9 mouse cellular contexts compared by ENCODE assay signal in the genomic region with DNA sequence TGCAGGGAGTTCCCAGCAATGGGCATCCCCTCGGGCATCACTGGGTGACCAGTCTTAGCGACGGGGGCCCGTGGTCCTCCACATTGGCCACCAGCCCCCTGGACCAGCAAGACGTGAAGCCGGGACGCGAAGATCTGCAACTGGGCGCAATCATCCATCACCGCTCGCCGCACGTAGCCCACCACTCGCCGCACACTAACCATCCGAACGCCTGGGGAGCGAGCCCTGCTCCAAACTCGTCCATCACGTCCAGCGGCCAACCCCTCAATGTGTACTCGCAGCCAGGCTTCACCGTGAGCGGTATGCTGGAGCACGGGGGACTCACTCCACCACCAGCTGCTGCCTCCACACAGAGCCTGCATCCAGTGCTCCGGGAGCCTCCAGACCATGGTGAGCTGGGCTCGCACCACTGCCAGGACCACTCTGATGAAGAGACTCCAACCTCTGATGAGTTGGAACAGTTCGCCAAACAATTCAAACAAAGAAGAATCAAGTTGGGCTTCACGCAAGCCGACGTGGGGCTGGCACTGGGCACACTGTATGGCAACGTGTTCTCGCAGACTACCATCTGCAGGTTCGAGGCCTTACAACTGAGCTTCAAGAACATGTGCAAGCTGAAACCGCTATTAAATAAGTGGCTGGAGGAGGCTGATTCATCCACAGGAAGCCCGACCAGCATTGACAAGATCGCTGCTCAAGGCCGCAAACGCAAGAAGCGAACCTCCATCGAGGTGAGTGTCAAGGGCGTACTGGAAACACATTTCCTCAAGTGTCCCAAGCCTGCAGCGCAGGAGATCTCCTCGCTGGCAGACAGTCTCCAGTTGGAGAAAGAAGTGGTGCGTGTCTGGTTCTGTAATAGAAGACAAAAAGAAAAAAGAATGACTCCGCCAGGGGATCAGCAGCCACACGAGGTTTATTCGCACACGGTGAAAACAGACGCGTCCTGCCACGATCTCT. TPM values are rescaled to one million over a fixed set of nuclear protein-coding genes. Genes with fewer than 3 reads are reported as not detected.
A peak's percentile ranks its signal among the peaks of the same experiment; 100 is the strongest.
DNase-seq lines count a peak whose midpoint lies in the region; ATAC-seq lines count a peak whose summit lies in the region.
"Had no signal": no experiment of that assay in that cellular context is flagged by ENCODE, and none has a peak within 500 bp of the region (broad histone marks: within the 10 kb centered on the region; RNA-seq: fewer than 3 reads in every experiment).

No protein-coding gene starts in this region.

- peak; percentile 54 for ATAC-seq in hindbrain, embryonic 15.5 days (ENCODE audit: low FRiP score, low read depth)
- ATAC-seq in erythroid progenitor cell, adult 5-6 weeks (replicated peaks; ENCODE audit: low FRiP score, poor library complexity, severe bottlenecking), result no peak

- H3K27ac ChIP-seq in hindbrain, embryonic 15.5 days (replicated peaks), result peak overlapping the region; percentile 88

- 0 out of 2 replicates have a peak, but pooled peaks cover 3% of the 10 kb centered on the region for H3K4me1 ChIP-seq in hindbrain, embryonic 15.5 days (replicated peaks)

- H3K27me3 ChIP-seq in hindbrain, embryonic 15.5 days, result no peaks in the 10 kb centered on the region

- peak overlapping the region; percentile 57 for H3K4me2 ChIP-seq in hindbrain, embryonic 15.5 days

- peak overlapping the region; percentile 60 for H3K4me3 ChIP-seq in hindbrain, embryonic 15.5 days

- H3K9me3 ChIP-seq in hindbrain, embryonic 15.5 days, result no peaks in the 10 kb centered on the region

- DNase-seq in kidney, postnatal 4 days, result peak; percentile 1 to 8
- no peak for DNase-seq in kidney, adult 9 months
- peak; percentile 20 for DNase-seq in embryo, embryonic 9.5 days (ENCODE audit: extremely low spot score)
- DNase-seq in neural tube, embryonic 10.5 days (ENCODE audit: extremely low spot score, low spot score), result peak; percentile 29
- no peak for DNase-seq in thymus, postnatal 36 days
- DNase-seq in spleen, adult 12 weeks (ENCODE audit: low spot score), result no peak

- no peaks in the 10 kb centered on the region for H3K36me3 ChIP-seq in hindbrain, embryonic 15.5 days

- WGBS in hindbrain, embryonic 15.5 days, result 19% methylated on average over 52 of the region's 52 CpGs

- peak overlapping the region; percentile 50 for H3K9ac ChIP-seq in hindbrain, embryonic 15.5 days

RNA-seq across cellular contexts. Expression of a gene that starts 0.8 kb away (rescaled TPM):
- 7.7 and 14.6 TPM in 2 replicates for polyA plus RNA-seq in hindbrain, embryonic 15.5 days (2015; fragmentation: Nextera tagmentation; extraction: Ambion mirVana)
- total RNA-seq in erythroid progenitor cell, adult 5-6 weeks (2015; ENCODE audit: low replicate concordance), result not detected in 2 replicates
- total RNA-seq in erythroid progenitor cell, adult 5-6 weeks (2017; ENCODE audit: low replicate concordance), result not detected in 2 replicates
- polyA plus RNA-seq: large intestine, adult 2 months had no signal

Comparison
In these comparisons a context has a peak if more than half of its experiments do, and no peak if none do; other contexts are left out.
1. DNase-seq: peak in kidney, postnatal 4 days (2 of 2), embryo, embryonic 9.5 days (single experiment) and neural tube, embryonic 10.5 days (single experiment); none in kidney, adult 9 months (single experiment), thymus, postnatal 36 days (0 of 2) and spleen, adult 12 weeks (single experiment).